Mouse (Mus musculus): ENCODE data around the gene Gfap.

- no peak for TF ChIP-seq POLR2A (IDR thresholded peaks at IDR 0.05; ENCODE audit: borderline replicate concordance, control insufficient read depth, low read depth, low read length)
- no peak for TF ChIP-seq CTCF (IDR thresholded peaks at IDR 0.05; ENCODE audit: control insufficient read depth, insufficient read depth, low read length)
Observed at GRCm38 (mm10) chr11:102930672-102931071, 30.0 kb upstream of the Gfap start.
